In the genomic region with DNA sequence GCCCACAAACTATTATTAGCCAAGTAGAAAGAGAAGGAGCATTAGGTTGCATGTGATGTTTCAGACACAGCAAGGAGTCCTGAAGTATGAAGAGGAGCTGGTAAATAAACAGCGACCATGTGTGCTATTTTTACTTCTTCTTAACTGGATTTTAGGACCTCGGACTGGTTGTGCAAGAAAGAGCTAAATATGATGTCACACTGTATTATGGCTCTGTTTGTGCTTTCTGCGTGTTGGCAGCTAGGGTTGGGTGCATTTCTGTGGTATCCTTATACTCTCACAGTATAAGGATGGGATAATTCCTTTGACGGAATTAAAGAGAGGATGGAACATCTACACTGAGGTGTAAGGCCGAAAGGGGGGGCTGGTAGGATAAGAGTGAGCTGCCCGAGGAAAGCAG, we compare ENCODE assay signal across 8 mouse cellular contexts. TPM values are rescaled to one million over a fixed set of nuclear protein-coding genes. Genes with fewer than 3 reads are reported as not detected.
DNase-seq lines count a peak whose midpoint lies in the region; ATAC-seq lines count a peak whose summit lies in the region.

No protein-coding gene starts in this region.

- no peak for DNase-seq in heart, postnatal 36 days
- DNase-seq in embryonic facial prominence, embryonic 10.5 days (ENCODE audit: low spot score), result no peak
- no peak for DNase-seq in intestine, embryonic 14.5 days (ENCODE audit: low spot score)
- no peak for DNase-seq in midbrain, embryonic 14.5 days
- no peak for DNase-seq in thymus, postnatal 4 days
- no peak for DNase-seq in adrenal gland, adult (ENCODE audit: inconsistent age in 2 of 2, low spot score in 1 of 2)
- no peak for DNase-seq in thymus, postnatal 10 days (ENCODE audit: low spot score in 2 of 2)

- intact Hi-C loops in heart, postnatal 36 days (cut with DNase I), result no loop called here

- peaks cover 12 to 37% of the 10 kb centered on the region in 2 experiments for H3K4me1 ChIP-seq in heart, embryonic 14.5 days (ENCODE audit: control insufficient read depth in 2 of 2, insufficient read depth in 2 of 2, low read length in 2 of 2)
- H3K4me1 ChIP-seq in embryonic facial prominence, embryonic 10.5 days, result peaks cover 36% of the 10 kb centered on the region
- H3K4me1 ChIP-seq in intestine, embryonic 14.5 days (replicated peaks; ENCODE audit: control insufficient read depth, insufficient read depth, low read length), result peaks cover 26% of the 10 kb centered on the region
- H3K4me1 ChIP-seq in midbrain, embryonic 14.5 days (ENCODE audit: control insufficient read depth, insufficient read depth, low read length), result peaks cover 22% of the 10 kb centered on the region

- H3K9me3 ChIP-seq in heart, embryonic 14.5 days (ENCODE audit: control insufficient read depth, low read length), result no peaks in the 10 kb centered on the region
- no peaks in the 10 kb centered on the region for H3K9me3 ChIP-seq in embryonic facial prominence, embryonic 10.5 days
- no peaks in the 10 kb centered on the region for H3K9me3 ChIP-seq in intestine, embryonic 14.5 days (ENCODE audit: control insufficient read depth, low read length)
- H3K9me3 ChIP-seq in midbrain, embryonic 14.5 days (ENCODE audit: control insufficient read depth, low read length), result no peaks in the 10 kb centered on the region

- H3K4me3 ChIP-seq in heart, embryonic 14.5 days (ENCODE audit: control insufficient read depth in 1 of 2, insufficient read depth in 1 of 2, low read depth in 1 of 2, low read length in 2 of 2), result peak overlapping the region in 1 of 2 experiments; percentile 22; a peak in 2 of 4 replicates
- H3K4me3 ChIP-seq in embryonic facial prominence, embryonic 10.5 days, result peak overlapping the region; percentile 97
- peak overlapping the region; percentile 28 for H3K4me3 ChIP-seq in intestine, embryonic 14.5 days (ENCODE audit: low read depth, low read length)
- no peak overlapping the region for H3K4me3 ChIP-seq in midbrain, embryonic 14.5 days (replicated peaks; ENCODE audit: low read depth, low read length)

- 0 out of 2 replicates have a peak overlapping the region, but pooled peaks have one; percentile 45 for H3K9ac ChIP-seq in heart, embryonic 14.5 days (ENCODE audit: low read length)
- H3K9ac ChIP-seq in intestine, embryonic 14.5 days (ENCODE audit: low read length), result peak overlapping the region; percentile 25
- no peak overlapping the region for H3K9ac ChIP-seq in midbrain, embryonic 14.5 days (replicated peaks; ENCODE audit: low read length)

- H3K27me3 ChIP-seq in heart, embryonic 14.5 days (ENCODE audit: control insufficient read depth, insufficient read depth, low read length), result no peaks in the 10 kb centered on the region
- H3K27me3 ChIP-seq in embryonic facial prominence, embryonic 10.5 days (replicated peaks; ENCODE audit: low read depth, poor library complexity, severe bottlenecking), result no peaks in the 10 kb centered on the region
- H3K27me3 ChIP-seq in intestine, embryonic 14.5 days (replicated peaks; ENCODE audit: control insufficient read depth, insufficient read depth, low read length), result no peaks in the 10 kb centered on the region
- no peaks in the 10 kb centered on the region for H3K27me3 ChIP-seq in midbrain, embryonic 14.5 days (ENCODE audit: control insufficient read depth, insufficient read depth, low read length)

- H3K27ac ChIP-seq in heart, embryonic 14.5 days (replicated peaks in 1 of 2; ENCODE audit: control insufficient read depth in 1 of 2, insufficient read depth in 1 of 2, low read depth in 2 of 2, low read length in 2 of 2), result peak overlapping the region; percentile 25 to 43; a peak in 2 of 4 replicates
- peak overlapping the region; percentile 51; the same call in 1 of the 2 replicates for H3K27ac ChIP-seq in embryonic facial prominence, embryonic 10.5 days (replicated peaks)
- H3K27ac ChIP-seq in intestine, embryonic 14.5 days (ENCODE audit: low read depth), result no peak overlapping the region
- H3K27ac ChIP-seq in midbrain, embryonic 14.5 days (replicated peaks; ENCODE audit: low read depth, low read length), result no peak overlapping the region

- WGBS in heart, embryonic 14.5 days, result 70% methylated on average over 6 of the region's 6 CpGs
- WGBS in embryonic facial prominence, embryonic 10.5 days, result 90% methylated on average over 6 of the region's 6 CpGs
- 82% methylated on average over 6 of the region's 6 CpGs for WGBS in intestine, embryonic 14.5 days
- WGBS in midbrain, embryonic 14.5 days, result 90% methylated on average over 6 of the region's 6 CpGs

- no peak for ATAC-seq in heart, embryonic 14.5 days (ENCODE audit: insufficient number of reproducible peaks, insufficient read depth, low FRiP score, low read depth)
- no peak for ATAC-seq in intestine, embryonic 14.5 days (replicated peaks; ENCODE audit: low FRiP score, low TSS enrichment, low read depth)
- ATAC-seq in midbrain, embryonic 14.5 days (ENCODE audit: low FRiP score, low TSS enrichment), result no peak

- peak overlapping the region; percentile 79 for H3K4me2 ChIP-seq in heart, embryonic 14.5 days (ENCODE audit: low read length)
- peak overlapping the region; percentile 75 for H3K4me2 ChIP-seq in intestine, embryonic 14.5 days (ENCODE audit: low read length)
- H3K4me2 ChIP-seq in midbrain, embryonic 14.5 days (ENCODE audit: low read length), result peak overlapping the region; percentile 26

- H3K36me3 ChIP-seq in heart, embryonic 14.5 days (ENCODE audit: control insufficient read depth, insufficient read depth, low read length), result peaks cover 66% of the 10 kb centered on the region
- peaks cover 77% of the 10 kb centered on the region for H3K36me3 ChIP-seq in embryonic facial prominence, embryonic 10.5 days (replicated peaks)
- peaks cover 51% of the 10 kb centered on the region for H3K36me3 ChIP-seq in intestine, embryonic 14.5 days (ENCODE audit: control insufficient read depth, insufficient read depth, low read length)
- H3K36me3 ChIP-seq in midbrain, embryonic 14.5 days (ENCODE audit: control insufficient read depth, insufficient read depth, low read length), result peaks cover 59% of the 10 kb centered on the region

RNA-seq across cellular contexts. Expression of a gene that starts 3.6 kb away (rescaled TPM):
- polyA plus RNA-seq in heart, embryonic 14.5 days (2014; fragmentation: Nextera tagmentation; extraction: Ambion mirVana), result 19.8 and 26.5 TPM in 2 replicates
- 10 to 100 TPM; 33.2 to 38.5 TPM for total RNA-seq in heart, postnatal 36 days (2021)
- 212 and 216 TPM in 2 replicates for polyA plus RNA-seq in embryonic facial prominence, embryonic 10.5 days (2016; fragmentation: Nextera tagmentation; extraction: Ambion mirVana)
- polyA plus RNA-seq in intestine, embryonic 14.5 days (2014; fragmentation: Nextera tagmentation; extraction: Ambion mirVana), result 40.3 and 40.7 TPM in 2 replicates
- polyA plus RNA-seq in midbrain, embryonic 14.5 days (2014; fragmentation: Nextera tagmentation; extraction: Ambion mirVana), result 38.0 and 62.2 TPM in 2 replicates

RNA-seq across cellular contexts. Expression of a gene that starts 8.4 kb away (rescaled TPM):
- 14.5 and 15.6 TPM in 2 replicates for polyA plus RNA-seq in heart, embryonic 14.5 days (2014; fragmentation: Nextera tagmentation; extraction: Ambion mirVana)
- total RNA-seq in heart, postnatal 36 days (2021), result 1 to 10 TPM; 8.1 to 8.9 TPM
- 45.2 and 47.8 TPM in 2 replicates for polyA plus RNA-seq in embryonic facial prominence, embryonic 10.5 days (2016; fragmentation: Nextera tagmentation; extraction: Ambion mirVana)
- polyA plus RNA-seq in intestine, embryonic 14.5 days (2014; fragmentation: Nextera tagmentation; extraction: Ambion mirVana), result 33.3 and 33.5 TPM in 2 replicates
- 20.0 and 25.0 TPM in 2 replicates for polyA plus RNA-seq in midbrain, embryonic 14.5 days (2014; fragmentation: Nextera tagmentation; extraction: Ambion mirVana)

RNA-seq across cellular contexts. Expression of a gene that starts 15.9 kb away (rescaled TPM):
- polyA plus RNA-seq in heart, embryonic 14.5 days (2014; fragmentation: Nextera tagmentation; extraction: Ambion mirVana), result 9.0 TPM in 2 replicates
- 10 to 100 TPM in 1 of 2 experiments, 1 to 10 TPM in 1; 9.5 to 11.0 TPM for total RNA-seq in heart, postnatal 36 days (2021)
- 28.9 and 30.1 TPM in 2 replicates for polyA plus RNA-seq in embryonic facial prominence, embryonic 10.5 days (2016; fragmentation: Nextera tagmentation; extraction: Ambion mirVana)
- polyA plus RNA-seq in intestine, embryonic 14.5 days (2014; fragmentation: Nextera tagmentation; extraction: Ambion mirVana), result 16.8 and 18.4 TPM in 2 replicates
- 4.3 and 5.5 TPM in 2 replicates for polyA plus RNA-seq in midbrain, embryonic 14.5 days (2014; fragmentation: Nextera tagmentation; extraction: Ambion mirVana)

RNA-seq across cellular contexts. Expression of a gene that starts 16.1 kb away (rescaled TPM):
- 0.94 and 1.6 TPM in 2 replicates for polyA plus RNA-seq in heart, embryonic 14.5 days (2014; fragmentation: Nextera tagmentation; extraction: Ambion mirVana)
- total RNA-seq in heart, postnatal 36 days (2021), result 10 to 100 TPM; 19.8 to 30.2 TPM
- polyA plus RNA-seq in embryonic facial prominence, embryonic 10.5 days (2016; fragmentation: Nextera tagmentation; extraction: Ambion mirVana), result 3.1 and 3.8 TPM in 2 replicates
- 1.1 and 1.8 TPM in 2 replicates for polyA plus RNA-seq in intestine, embryonic 14.5 days (2014; fragmentation: Nextera tagmentation; extraction: Ambion mirVana)
- 1.4 TPM in 2 replicates for polyA plus RNA-seq in midbrain, embryonic 14.5 days (2014; fragmentation: Nextera tagmentation; extraction: Ambion mirVana)

RNA-seq across cellular contexts. Expression of a gene that starts 21.6 kb away (rescaled TPM):
- polyA plus RNA-seq in heart, embryonic 14.5 days (2014; fragmentation: Nextera tagmentation; extraction: Ambion mirVana), result 234 and 253 TPM in 2 replicates
- 100 to 1,000 TPM; 246 to 250 TPM for total RNA-seq in heart, postnatal 36 days (2021)
- 550 and 554 TPM in 2 replicates for polyA plus RNA-seq in embryonic facial prominence, embryonic 10.5 days (2016; fragmentation: Nextera tagmentation; extraction: Ambion mirVana)
- 501 and 531 TPM in 2 replicates for polyA plus RNA-seq in intestine, embryonic 14.5 days (2014; fragmentation: Nextera tagmentation; extraction: Ambion mirVana)
- 308 and 311 TPM in 2 replicates for polyA plus RNA-seq in midbrain, embryonic 14.5 days (2014; fragmentation: Nextera tagmentation; extraction: Ambion mirVana)

Comparison
In these comparisons a context has a peak if more than half of its experiments do, and no peak if none do; other contexts are left out.
1. H3K27ac ChIP-seq: peak in heart, embryonic 14.5 days (2 of 2) and embryonic facial prominence, embryonic 10.5 days (single experiment); none in intestine, embryonic 14.5 days (single experiment) and midbrain, embryonic 14.5 days (single experiment).
2. H3K4me2 ChIP-seq: peak in every context shown above with its lines; median percentile 79 in heart, embryonic 14.5 days; 75 in intestine, embryonic 14.5 days; 26 in midbrain, embryonic 14.5 days.